Mouse (Mus musculus) liver, embryonic 14.5 days (tissue): Measurements from ENCODE around the gene Bcap29.

Experiments used
- CTCF ChIP-seq: IDR thresholded peaks from 2 replicates; pipeline ENCODE4 v1.5.1; 2016; ENCODE audit warnings: antibody characterized with exemption, low read depth, control low read depth
- EP300 ChIP-seq: IDR thresholded peaks from 2 replicates; pipeline ENCODE4 v1.6.1; 2016; ENCODE audit warnings: antibody characterized with exemption, low read depth

DNA sequence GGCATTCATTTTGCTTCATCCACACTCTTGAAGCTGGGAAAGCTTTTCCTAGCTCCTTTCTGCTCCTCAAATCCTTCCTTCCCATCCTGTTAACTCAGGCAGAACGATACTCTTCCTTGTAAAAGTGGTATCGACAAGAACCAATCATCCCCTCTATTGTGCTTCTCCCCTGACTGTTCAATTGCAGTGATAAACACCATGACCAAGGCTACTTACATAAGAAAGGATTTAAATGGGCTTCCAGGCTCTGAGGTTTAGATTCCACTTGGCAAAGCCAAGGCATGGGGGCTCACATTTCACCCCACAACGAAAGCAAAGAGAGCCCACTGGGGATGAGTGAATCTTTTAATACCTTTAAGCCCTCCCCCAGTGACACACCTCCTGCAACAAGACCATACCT is 26.3 kb downstream of the Bcap29 start:
- TF ChIP-seq CTCF = no peak
- TF ChIP-seq EP300 = no peak
